Mouse (Mus musculus) stomach, postnatal 0 days (tissue): ENCODE measurements around the gene Sema3b. TPM values are rescaled to one million over a fixed set of nuclear protein-coding genes. Genes with fewer than 3 reads are reported as not detected.

Source experiments
- ATAC-seq: fragments of 200-750 bp; cut with Nextera tagmentation; 2 replicates; pipeline ENCODE4 v1.8.0; 2017; ENCODE audit not compliant: low FRiP score, low TSS enrichment
- DNase-seq: peaks from one replicate; pipeline ENCODE4 v3.0.0-alpha.2; 2016; ENCODE audit warnings: low spot score
- H3K27ac ChIP-seq: fragments of 300-500 bp; sonication (generic); replicated peaks from 2 replicates; pipeline ENCODE4 v1.5.1; 2014; ENCODE audit warnings: mild to moderate bottlenecking, control low read depth
- H3K27me3 ChIP-seq: fragments of 300-500 bp; sonication (generic); 2 replicates; pipeline ENCODE4 v1.6.1; 2014; ENCODE audit warnings: low read length; ENCODE audit not compliant: control insufficient read depth, insufficient read depth
- H3K36me3 ChIP-seq: fragments of 300-500 bp; sonication (generic); 2 replicates; pipeline ENCODE4 v1.6.1; 2014; ENCODE audit warnings: low read length, mixed read lengths; ENCODE audit not compliant: control insufficient read depth, insufficient read depth
- H3K4me1 ChIP-seq: fragments of 300-500 bp; sonication (generic); replicated peaks from 2 replicates; pipeline ENCODE4 v1.6.1; 2014; ENCODE audit warnings: antibody characterized with exemption; ENCODE audit not compliant: control insufficient read depth, insufficient read depth
- H3K4me2 ChIP-seq: fragments of 300-500 bp; sonication (generic); replicated peaks from 2 replicates; pipeline ENCODE4 v1.6.1; 2014; ENCODE audit warnings: low read depth, mild to moderate bottlenecking, control low read depth, moderate library complexity
- H3K4me3 ChIP-seq: fragments of 300-500 bp; sonication (generic); 2 replicates; pipeline ENCODE4 v1.5.1; 2014; ENCODE audit warnings: low read depth, low read length, control low read depth
- H3K9ac ChIP-seq: fragments of 300-500 bp; sonication (generic); 2 replicates; pipeline ENCODE4 v1.6.1; 2014; ENCODE audit warnings: mild to moderate bottlenecking, low read length, control low read depth, mixed read lengths
- H3K9me3 ChIP-seq: fragments of 300-500 bp; sonication (generic); 2 replicates; pipeline ENCODE4 v1.6.1; 2016; ENCODE audit warnings: low read length; ENCODE audit not compliant: control insufficient read depth
- CTCF ChIP-seq: IDR thresholded peaks from 2 replicates; pipeline ENCODE4 v1.5.1; 2016; ENCODE audit warnings: antibody characterized with exemption, low read depth, mild to moderate bottlenecking, moderate library complexity
- EP300 ChIP-seq: optimal IDR thresholded peaks from 2 replicates; pipeline ENCODE3; 2016; ENCODE audit warnings: antibody characterized with exemption
- WGBS: fragments of 180-500 bp; shearing (Covaris S2); extraction: QIAGEN DNeasy Blood & Tissue Kit; methylation state at CpG from one replicate; pipeline ENCODE4 v1.1.7; 2014; 5-methylcytosine and 5-hydroxymethylcytosine counted together
- polyA plus RNA-seq: library from polyadenylated mRNA; unstranded; fragments of >200 nt; fragmentation: Nextera tagmentation; extraction: Ambion mirVana; gene quantifications from 2 replicates; pipeline ENCODE4 v1.2.1, GENCODE M21; 2015

The Sema3b gene
- 16.3 and 19.1 TPM in 2 replicates for polyA plus RNA-seq

- peak within 1 kb of the TSS; percentile 28 for H3K9ac ChIP-seq
- H3K36me3 ChIP-seq: no peaks in the 10 kb centered on the region
- peak within 1 kb of the TSS; percentile 53; the same call in 1 of the 2 replicates for H3K27ac ChIP-seq
- H3K4me1 ChIP-seq: peaks cover 16% of the 10 kb centered on the region
- peak; percentile 64 for DNase-seq
- TF ChIP-seq CTCF (no peak), EP300 (no peak)
- no peak within 1 kb of the TSS for H3K4me2 ChIP-seq
- no peaks in the 10 kb centered on the region for H3K27me3 ChIP-seq
- WGBS: 47% methylated on average over 11 of the region's 12 CpGs
- no peak within 1 kb of the TSS for H3K4me3 ChIP-seq
- H3K9me3 ChIP-seq: no peaks in the 10 kb centered on the region
- no peak for ATAC-seq
These were observed at the start of gene Sema3b for GRCm38 (mm10) chr9:107608741-107609432. Sema3b (minus strand) TSS chr9:107609229.

GRCm38 (mm10) chr9:107658096-107658495 lies 49.1 kb upstream of the Sema3b start:
- DNase-seq: no peak
- Histone ChIP-seq H3K4me1 (no peaks in the 10 kb centered on the region), H3K27ac (no peak overlapping the region), H3K27me3 (no peaks in the 10 kb centered on the region), H3K9me3 (no peaks in the 10 kb centered on the region), H3K4me3 (no peak overlapping the region), H3K4me2 (no peak overlapping the region), H3K36me3 (no peaks in the 10 kb centered on the region), H3K9ac (no peak overlapping the region)
- ATAC-seq: no peak
- WGBS: 80% methylated on average over 6 of the region's 6 CpGs
- TF ChIP-seq EP300 (no peak), CTCF (no peak)

GRCm38 (mm10) chr9:107657144-107657543 lies 48.1 kb upstream of the Sema3b start:
- ATAC-seq (no peak), DNase-seq (no peak)
- no peak overlapping the region for H3K27ac ChIP-seq
- no peaks in the 10 kb centered on the region for H3K9me3 ChIP-seq
- H3K4me3 ChIP-seq: no peak overlapping the region
- H3K36me3 ChIP-seq: no peaks in the 10 kb centered on the region
- H3K9ac ChIP-seq: no peak overlapping the region
- H3K4me1 ChIP-seq: no peaks in the 10 kb centered on the region
- no peak overlapping the region for H3K4me2 ChIP-seq
- no peak for TF ChIP-seq EP300
- no peak for TF ChIP-seq CTCF
- no peaks in the 10 kb centered on the region for H3K27me3 ChIP-seq
- WGBS: 86% methylated on average over 5 of the region's 5 CpGs

GRCm38 (mm10) chr9:107654585-107654984 lies 45.6 kb upstream of the Sema3b start:
- Histone ChIP-seq H3K27ac (no peak overlapping the region), H3K9me3 (no peaks in the 10 kb centered on the region), H3K9ac (no peak overlapping the region), H3K4me1 (no peaks in the 10 kb centered on the region), H3K4me2 (no peak overlapping the region), H3K4me3 (no peak overlapping the region), H3K36me3 (no peaks in the 10 kb centered on the region), H3K27me3 (no peaks in the 10 kb centered on the region)
- no peak for TF ChIP-seq CTCF
- no peak for TF ChIP-seq EP300
- 73% methylated on average over 4 of the region's 4 CpGs for WGBS
- DNase-seq (no peak), ATAC-seq (no peak)

GRCm38 (mm10) chr9:107653474-107653873 lies 44.4 kb upstream of the Sema3b start:
- ATAC-seq (no peak), DNase-seq (no peak)
- no peak overlapping the region for H3K4me2 ChIP-seq
- H3K9ac ChIP-seq: no peak overlapping the region
- H3K4me3 ChIP-seq: no peak overlapping the region
- H3K27ac ChIP-seq: no peak overlapping the region
- no peaks in the 10 kb centered on the region for H3K4me1 ChIP-seq
- no peaks in the 10 kb centered on the region for H3K36me3 ChIP-seq
- TF ChIP-seq EP300 (no peak), CTCF (no peak)
- WGBS: 66% methylated on average over 2 of the region's 2 CpGs
- H3K27me3 ChIP-seq: no peaks in the 10 kb centered on the region
- no peaks in the 10 kb centered on the region for H3K9me3 ChIP-seq

- 30% methylated on average over 12 of the region's 12 CpGs for WGBS
- ATAC-seq: no peak
- Histone ChIP-seq H3K9ac (no peak overlapping the region), H3K9me3 (no peaks in the 10 kb centered on the region), H3K4me2 (no peak overlapping the region), H3K27ac (no peak overlapping the region), H3K36me3 (no peaks in the 10 kb centered on the region), H3K27me3 (no peaks in the 10 kb centered on the region), H3K4me3 (no peak overlapping the region), H3K4me1 (no peaks in the 10 kb centered on the region)
- no peak for DNase-seq
- TF ChIP-seq EP300 (no peak), CTCF (no peak)
These were observed 41.9 kb upstream of the Sema3b start for GRCm38 (mm10) chr9:107650708-107651481.
